Mouse (Mus musculus) small intestine, adult 2 months (tissue): Measurements from ENCODE around the gene Mthfd1l. TPM values are rescaled to one million over a fixed set of nuclear protein-coding genes. Genes with fewer than 3 reads are reported as not detected.

Experiments
- H3K27ac ChIP-seq: fragments of 200-500 bp; 2 replicates; pipeline ENCODE4 v1.5.1; 2012; ENCODE audit warnings: low read depth, low read length, control low read depth, inconsistent platforms; ENCODE audit not compliant: insufficient read depth
- H3K27me3 ChIP-seq: fragments of 200-500 bp; 2 replicates; pipeline ENCODE4 v1.6.1; 2012; ENCODE audit warnings: mild to moderate bottlenecking, moderate library complexity, low read length, inconsistent platforms; ENCODE audit not compliant: control insufficient read depth, insufficient read depth
- H3K36me3 ChIP-seq: fragments of 200-500 bp; 2 replicates; pipeline ENCODE4 v1.6.1; 2012; ENCODE audit warnings: mild to moderate bottlenecking, low read length, control low read depth, inconsistent platforms; ENCODE audit not compliant: control insufficient read depth, insufficient read depth
- H3K4me1 ChIP-seq: fragments of 200-500 bp; 2 replicates; pipeline ENCODE4 v1.6.1; 2012; ENCODE audit warnings: low read length, inconsistent platforms, mixed read lengths; ENCODE audit not compliant: control insufficient read depth, insufficient read depth, insufficient read length
- H3K4me3 ChIP-seq: fragments of 200-500 bp; 2 replicates; pipeline ENCODE4 v1.5.1; 2012; ENCODE audit warnings: low read depth, mild to moderate bottlenecking, control low read depth, inconsistent platforms, low read length, moderate library complexity
- CTCF ChIP-seq: fragments of 200-500 bp; IDR thresholded peaks from 2 replicates; pipeline ENCODE4 v1.5.1; 2012; ENCODE audit warnings: low read depth, mild to moderate bottlenecking, control low read depth, inconsistent platforms, low read length, moderate library complexity, mixed read lengths; ENCODE audit not compliant: insufficient replicate concordance, insufficient read length; ENCODE audit errors: extremely low read depth
- POLR2A ChIP-seq: fragments of 200-500 bp; IDR thresholded peaks from 2 replicates; pipeline ENCODE4 v1.6.1; 2012; ENCODE audit warnings: low read depth, mild to moderate bottlenecking, control low read depth, inconsistent platforms, low read length, moderate library complexity
- WGBS: fragments of 180-500 bp; shearing (Covaris S2); methylation state at CpG from one replicate; pipeline ENCODE4 v1.1.7; 2018; 5-methylcytosine and 5-hydroxymethylcytosine counted together
- polyA plus RNA-seq: library from polyadenylated mRNA; depleted of rRNA; stranded (reverse); fragments of >200 nt; gene quantifications from 2 replicates; pipeline ENCODE4 v1.2.3, GENCODE M21; 2012

Mthfd1l gene
- polyA plus RNA-seq, 1 experiment: 1.3 TPM

- WGBS: 76% methylated on average over 5 of the region's 5 CpGs
- no peak overlapping the region for H3K4me3 ChIP-seq
- no peaks in the 10 kb centered on the region for H3K36me3 ChIP-seq
- H3K4me1 ChIP-seq: no peaks in the 10 kb centered on the region
- H3K27ac ChIP-seq: no peak overlapping the region
- H3K27me3 ChIP-seq: no peaks in the 10 kb centered on the region
- TF ChIP-seq CTCF (no peak), POLR2A (no peak)
Measured at GRCm38 (mm10) chr10:4155521-4155920, 182.6 kb downstream of the Mthfd1l start.

- Histone ChIP-seq H3K36me3 (no peaks in the 10 kb centered on the region), H3K27ac (no peak overlapping the region), H3K4me3 (no peak overlapping the region), H3K27me3 (no peaks in the 10 kb centered on the region), H3K4me1 (no peaks in the 10 kb centered on the region)
- TF ChIP-seq CTCF (no peak), POLR2A (no peak)
- WGBS: 58% methylated on average over 5 of the region's 5 CpGs
Measured at GRCm38 (mm10) chr10:4158533-4158932, 185.6 kb downstream of the Mthfd1l start.

GRCm38 (mm10) chr10:4159541-4160090, 186.7 kb downstream of the Mthfd1l start:
- H3K27ac ChIP-seq: no peak overlapping the region
- TF ChIP-seq CTCF (no peak), POLR2A (no peak)
- H3K4me1 ChIP-seq: no peaks in the 10 kb centered on the region
- H3K27me3 ChIP-seq: no peaks in the 10 kb centered on the region
- 78% methylated on average over 8 of the region's 8 CpGs for WGBS
- no peaks in the 10 kb centered on the region for H3K36me3 ChIP-seq
- no peak overlapping the region for H3K4me3 ChIP-seq

- Histone ChIP-seq H3K4me1 (no peaks in the 10 kb centered on the region), H3K27me3 (no peaks in the 10 kb centered on the region), H3K36me3 (no peaks in the 10 kb centered on the region), H3K27ac (no peak overlapping the region; the same call in 1 of the 2 replicates), H3K4me3 (no peak overlapping the region)
- WGBS: 82% methylated on average over 13 of the region's 13 CpGs
- no peak for TF ChIP-seq POLR2A
- no peak for TF ChIP-seq CTCF
Measured at GRCm38 (mm10) chr10:4160242-4160785, 187.4 kb downstream of the Mthfd1l start.

- H3K4me1 ChIP-seq: no peaks in the 10 kb centered on the region
- WGBS: 63% methylated on average over 2 of the region's 2 CpGs
- no peak for TF ChIP-seq POLR2A
- TF ChIP-seq CTCF: no peak
- no peak overlapping the region for H3K27ac ChIP-seq
- H3K36me3 ChIP-seq: no peaks in the 10 kb centered on the region
- H3K4me3 ChIP-seq: no peak overlapping the region
- no peaks in the 10 kb centered on the region for H3K27me3 ChIP-seq
Measured at GRCm38 (mm10) chr10:4162049-4162448, 189.1 kb downstream of the Mthfd1l start.

GRCm38 (mm10) chr10:4162976-4163375, 190.1 kb downstream of the Mthfd1l start:
- 85% methylated on average over 3 of the region's 3 CpGs for WGBS
- no peak overlapping the region for H3K27ac ChIP-seq

GRCm38 (mm10) chr10:4164681-4165080, 191.8 kb downstream of the Mthfd1l start:
- no peaks in the 10 kb centered on the region for H3K4me1 ChIP-seq
- H3K27ac ChIP-seq: no peak overlapping the region
- no peaks in the 10 kb centered on the region for H3K36me3 ChIP-seq
- no peak for TF ChIP-seq POLR2A
- no peak for TF ChIP-seq CTCF
- no peak overlapping the region for H3K4me3 ChIP-seq
- H3K27me3 ChIP-seq: no peaks in the 10 kb centered on the region
- WGBS: 82% methylated on average over 9 of the region's 9 CpGs

More at GRCm38 (mm10) chr10:4162976-4163375, 190.1 kb downstream of the Mthfd1l start:
- Histone ChIP-seq H3K27me3 (no peaks in the 10 kb centered on the region), H3K4me3 (no peak overlapping the region), H3K36me3 (no peaks in the 10 kb centered on the region), H3K4me1 (no peaks in the 10 kb centered on the region)
- TF ChIP-seq POLR2A (no peak), CTCF (no peak)

GRCm38 (mm10) chr10:4168222-4168798, 195.4 kb downstream of the Mthfd1l start:
- H3K36me3 ChIP-seq: no peaks in the 10 kb centered on the region
- TF ChIP-seq POLR2A (no peak), CTCF (no peak)
- no peak overlapping the region for H3K27ac ChIP-seq
- no peak overlapping the region for H3K4me3 ChIP-seq
- WGBS: 40% methylated on average over 5 of the region's 5 CpGs
- no peaks in the 10 kb centered on the region for H3K27me3 ChIP-seq
- H3K4me1 ChIP-seq: no peaks in the 10 kb centered on the region
